Mouse (Mus musculus) CH12.LX (cell line): ENCODE measurements around the gene Sgsm2. TPM values are rescaled to one million over a fixed set of nuclear protein-coding genes. Genes with fewer than 3 reads are reported as not detected.

ENCODE experiments used
- DNase-seq: peaks from one replicate; pipeline ENCODE4 v3.0.0-alpha.2; 2013; ENCODE audit errors: extremely low read depth
- H3K27ac ChIP-seq: 2 replicates; pipeline ENCODE4 v1.5.1; 2012; ENCODE audit warnings: low read depth, mild to moderate bottlenecking, control low read depth, moderate library complexity; ENCODE audit not compliant: insufficient read depth
- H3K27me3 ChIP-seq: replicated peaks from 2 replicates; pipeline ENCODE3; 2012; ENCODE audit warnings: inconsistent platforms
- H3K36me3 ChIP-seq, 2 experiments: replicated peaks in 1 of 2; 2 replicates each; pipeline versions ENCODE3 to v1.6.1; 2012; ENCODE audit warnings: inconsistent platforms in 1 of 2, low read length in 1 of 2, mild to moderate bottlenecking in 1 of 2, mixed read lengths in 1 of 2, moderate library complexity in 1 of 2; ENCODE audit not compliant: control insufficient read depth in 1 of 2, insufficient read depth in 1 of 2
- H3K4me1 ChIP-seq, 2 experiments: 2 replicates each; pipeline ENCODE4 v1.6.1; 2012; ENCODE audit warnings: inconsistent platforms in 1 of 2, moderate library complexity in 1 of 2; ENCODE audit not compliant: insufficient read depth in 2 of 2, control insufficient read depth in 1 of 2
- H3K4me2 ChIP-seq: 2 replicates; pipeline ENCODE4 v1.6.1; 2012; ENCODE audit warnings: low read depth, mild to moderate bottlenecking, control low read depth; ENCODE audit not compliant: poor library complexity, insufficient read depth, severe bottlenecking
- H3K4me3 ChIP-seq, 3 experiments: fragments of 150-350 bp in 1 of 3; sonication (generic) in 1 of 3; replicated peaks in 1 of 3; 2 replicates each; pipeline versions ENCODE3 to v1.5.1; 2011 to 2012; ENCODE audit warnings: low read depth in 2 of 3, low read length in 2 of 3, mild to moderate bottlenecking in 2 of 3, moderate library complexity in 2 of 3, control low read depth in 1 of 3, improper control_type of control experiment in 1 of 3, inconsistent platforms in 1 of 3, mixed read lengths in 1 of 3; ENCODE audit not compliant: poor library complexity in 1 of 3
- H3K79me2 ChIP-seq: replicated peaks from 2 replicates; pipeline ENCODE4 v1.6.1; 2012; ENCODE audit warnings: mild to moderate bottlenecking, moderate library complexity; ENCODE audit not compliant: control insufficient read depth, poor library complexity, insufficient read depth, severe bottlenecking; ENCODE audit errors: extremely low read depth
- H3K9ac ChIP-seq: 2 replicates; pipeline ENCODE4 v1.6.1; 2012; ENCODE audit warnings: low read depth, mild to moderate bottlenecking, control low read depth, moderate library complexity; ENCODE audit not compliant: insufficient read depth
- H3K9me3 ChIP-seq: replicated peaks from 2 replicates; pipeline ENCODE3; 2012; ENCODE audit warnings: low read length, inconsistent platforms, mixed read lengths
- BHLHE40 ChIP-seq: IDR thresholded peaks from 2 replicates; pipeline ENCODE4 v1.6.1; 2011; ENCODE audit warnings: mild to moderate bottlenecking, low read depth, low read length, improper control_type of control experiment
- CTCF ChIP-seq, 2 experiments: IDR thresholded peaks in 1 of 2; conservative IDR thresholded peaks in 1 of 2; 2 replicates each; pipeline ENCODE4 v1.5.1; 2011 to 2012; ENCODE audit warnings: low read depth in 2 of 2, low read length in 2 of 2, improper control_type of control experiment in 1 of 2, inconsistent platforms in 1 of 2, mild to moderate bottlenecking in 1 of 2, moderate library complexity in 1 of 2
- E2F4 ChIP-seq: IDR thresholded peaks from 2 replicates; pipeline ENCODE4 v1.6.1; 2011; ENCODE audit warnings: low read depth, low read length, improper control_type of control experiment; ENCODE audit not compliant: insufficient replicate concordance
- ELF1 ChIP-seq: IDR thresholded peaks from 2 replicates; pipeline ENCODE4 v1.6.1; 2014; ENCODE audit warnings: low read depth, mild to moderate bottlenecking, inconsistent platforms, low read length, improper control_type of control experiment
- EP300 ChIP-seq: IDR thresholded peaks from 2 replicates; pipeline ENCODE4 v1.6.1; 2011; ENCODE audit warnings: low read length, improper control_type of control experiment
- ETS1 ChIP-seq: conservative IDR thresholded peaks from 2 replicates; pipeline ENCODE4 v1.6.1; 2012; ENCODE audit warnings: low read depth, mild to moderate bottlenecking, inconsistent platforms, low read length, improper control_type of control experiment, moderate library complexity
- JUN ChIP-seq: IDR thresholded peaks from 2 replicates; pipeline ENCODE4 v1.6.1; 2011; ENCODE audit warnings: low read depth, mild to moderate bottlenecking, low read length, improper control_type of control experiment, moderate library complexity; ENCODE audit not compliant: insufficient read depth
- MAFK ChIP-seq: IDR thresholded peaks from 2 replicates; pipeline ENCODE4 v1.6.1; 2011; ENCODE audit warnings: low read length, improper control_type of control experiment; ENCODE audit not compliant: insufficient replicate concordance
- MAX ChIP-seq: IDR thresholded peaks from 2 replicates; pipeline ENCODE4 v1.6.1; 2011; ENCODE audit warnings: low read length, improper control_type of control experiment
- MAZ ChIP-seq: IDR thresholded peaks from 2 replicates; pipeline ENCODE4 v1.6.1; 2012; ENCODE audit warnings: low read depth, mild to moderate bottlenecking, inconsistent platforms, low read length, improper control_type of control experiment, moderate library complexity
- MEF2A ChIP-seq: IDR thresholded peaks from 2 replicates; pipeline ENCODE4 v1.6.1; 2014; ENCODE audit warnings: low read depth, mild to moderate bottlenecking, inconsistent platforms, low read length, improper control_type of control experiment, borderline replicate concordance
- NRF1 ChIP-seq: IDR thresholded peaks from 2 replicates; pipeline ENCODE4 v1.6.1; 2014; ENCODE audit warnings: low read depth, mild to moderate bottlenecking, inconsistent platforms, low read length, improper control_type of control experiment, moderate library complexity
- POLR2A ChIP-seq: IDR thresholded peaks from 2 replicates; pipeline ENCODE4 v1.6.1; 2011; ENCODE audit warnings: low read depth, mild to moderate bottlenecking, improper control_type of control experiment, low read length
- SIN3A ChIP-seq: IDR thresholded peaks from 2 replicates; pipeline ENCODE4 v1.6.1; 2012; ENCODE audit warnings: low read length, improper control_type of control experiment, inconsistent platforms
- USF1 ChIP-seq: IDR thresholded peaks from 2 replicates; pipeline ENCODE4 v1.6.1; 2014; ENCODE audit warnings: low read depth, mild to moderate bottlenecking, inconsistent platforms, low read length, improper control_type of control experiment
- USF2 ChIP-seq: conservative IDR thresholded peaks from 2 replicates; pipeline ENCODE4 v1.6.1; 2011; ENCODE audit warnings: low read depth, low read length, improper control_type of control experiment
- ZKSCAN1 ChIP-seq: IDR thresholded peaks from 2 replicates; pipeline ENCODE4 v1.6.1; 2012; ENCODE audit warnings: low read depth, inconsistent platforms, low read length, improper control_type of control experiment, borderline replicate concordance
- dilution Hi-C: fragments of 300-500 bp; cut with MboI; formaldehyde crosslinking; loops from 2 replicates; pipeline ENCODE4 v1.14.3; 2020; ENCODE audit warnings: low sequenced_read_pairs; ENCODE audit not compliant: extremely low pct_unique_long_range_greater_than_20kb, extremely low pct_ligation_motif_present
- in situ Hi-C: fragments of 300-500 bp; cut with MboI; formaldehyde crosslinking; loops from 3 replicates; pipeline ENCODE4 v1.14.3; 2019; ENCODE audit warnings: low sequenced_read_pairs, low pct_ligation_motif_present, low pct_unique_long_range_greater_than_20kb, mixed read lengths
- polyA plus RNA-seq: library from polyadenylated mRNA; unstranded; fragments of >175 nt; gene quantifications from 2 replicates; pipeline ENCODE4 v1.2.1, GENCODE M21; 2012; ENCODE audit warnings: low read depth; ENCODE audit not compliant: insufficient read length
- total RNA-seq, 2 experiments: library from RNA; depleted of rRNA; stranded (reverse); fragments of 300-350 nt in 1 of 2; fragments of >200 nt in 1 of 2; gene quantifications; 2 replicates each; pipeline ENCODE4 v1.2.3; 2012 to 2014

Gene Sgsm2
- total and polyA plus RNA-seq, 3 experiments = 0.75 to 3.8 (median 3.1) TPM

DNA sequence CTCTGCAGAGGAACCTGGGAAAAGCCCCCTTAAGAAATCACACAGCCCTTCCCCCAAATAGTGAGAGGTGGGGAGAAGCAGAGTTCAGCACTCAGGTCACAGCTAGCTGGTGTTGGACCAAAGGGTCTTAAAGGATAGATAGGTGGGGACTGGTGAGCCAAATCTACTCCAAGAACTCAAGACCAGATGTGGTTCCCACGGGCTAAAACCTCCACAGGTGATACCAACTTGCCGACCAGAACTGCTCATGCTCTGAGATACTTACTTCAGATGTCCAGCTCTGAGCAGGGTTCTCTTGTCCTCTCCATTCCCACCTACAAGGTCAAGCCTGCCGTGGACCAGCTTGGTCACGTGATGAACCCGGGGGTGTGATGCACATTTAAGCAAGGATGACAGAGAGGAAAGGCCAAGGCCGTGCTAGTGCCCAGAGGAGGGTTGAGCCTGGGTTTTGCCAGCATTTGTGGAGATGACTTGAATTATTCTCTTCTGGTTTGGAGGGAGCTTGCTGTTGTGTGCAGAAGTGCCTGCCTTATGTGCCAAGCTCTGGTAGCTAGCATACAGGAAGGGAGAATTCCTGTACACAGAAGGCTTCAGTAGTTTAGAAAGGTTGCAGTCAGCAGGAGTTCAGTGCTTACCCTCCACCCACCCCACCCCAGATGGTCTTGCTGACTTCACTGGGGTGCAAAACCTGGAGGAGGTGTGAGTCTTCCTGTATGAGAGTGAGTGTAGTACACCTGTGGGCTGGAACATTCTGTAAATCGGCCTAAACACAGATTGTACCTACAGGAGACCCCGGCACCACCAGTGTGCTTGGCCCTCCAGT lies 63.1 kb downstream of the Sgsm2 start:
- peaks cover 7% of the 10 kb centered on the region for H3K79me2 ChIP-seq
- no peak for DNase-seq
- no peaks in the 10 kb centered on the region for H3K9me3 ChIP-seq
- in situ Hi-C loops (loop anchor here (25.0 kb wide), 1 partner anchor 446 kb away; no protein-coding TSS in a partner anchor), dilution Hi-C loops (no loop called here)
- H3K36me3 ChIP-seq = peaks cover 5 to 27% of the 10 kb centered on the region in 2 experiments
- H3K27ac ChIP-seq = no peak overlapping the region
- H3K4me3 ChIP-seq = no peak overlapping the region
- TF ChIP-seq POLR2A (no peak), BHLHE40 (0 out of 2 replicates have a peak, but pooled peaks have one; percentile 5)
- no peaks in the 10 kb centered on the region for H3K27me3 ChIP-seq
- H3K4me1 ChIP-seq = peaks cover 8 to 58% of the 10 kb centered on the region in 2 experiments; a peak in 3 of 4 replicates
- H3K4me2 ChIP-seq = peak overlapping the region; percentile 87; the same call in 1 of the 2 replicates
- H3K9ac ChIP-seq = no peak overlapping the region

DNA sequence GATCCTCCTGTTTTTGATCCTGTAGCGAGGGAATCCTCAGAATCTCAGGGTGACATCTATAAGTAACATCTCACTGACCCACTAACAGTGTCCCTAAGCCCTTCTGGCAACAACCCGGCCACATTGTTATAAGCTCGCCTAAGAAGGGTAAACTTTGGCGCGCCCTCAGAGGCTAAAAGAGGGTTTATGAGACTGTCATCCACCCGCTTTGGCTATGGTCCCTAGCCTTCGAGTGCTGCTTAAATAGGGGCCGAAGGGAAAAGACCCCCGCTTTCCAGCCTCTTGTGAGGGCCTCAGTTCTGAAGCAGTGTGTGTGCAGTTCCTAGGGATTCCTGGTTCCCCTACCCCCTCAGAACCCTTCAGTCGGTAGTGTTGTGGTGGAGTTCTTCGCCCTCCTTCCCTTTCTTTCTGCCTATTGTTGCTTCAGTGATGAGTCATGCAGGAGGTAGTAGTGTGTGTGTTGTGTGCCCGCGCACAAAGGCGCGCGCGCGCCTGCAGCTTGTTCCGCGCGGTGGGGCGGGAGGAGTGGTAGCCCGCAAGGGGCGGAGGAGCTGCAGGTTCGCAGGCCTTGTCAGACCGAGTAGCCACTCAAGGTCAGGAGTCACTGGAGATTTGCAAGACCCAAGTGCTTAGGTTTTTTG lies 64.2 kb downstream of the Sgsm2 start:
- TF ChIP-seq ZKSCAN1 (no peak), ELF1 (no peak; the same call in 1 of the 2 replicates), MAFK (no peak), USF2 (no peak), MAX (peak; percentile 29; the same call in 1 of the 2 replicates), EP300 (peak; percentile 11; the same call in 1 of the 2 replicates), POLR2A (peak; percentile 44; the same call in 1 of the 2 replicates), MEF2A (peak; percentile 30; the same call in 1 of the 2 replicates), NRF1 (peak; percentile 72), CTCF (conservative IDR thresholded peaks at IDR 0.05 in 1 of 2, IDR thresholded peaks at IDR 0.05 in 1 of 2; ENCODE audit: low read depth in 2 of 2, low read length in 2 of 2) (no peak), MAZ (peak; percentile 45; the same call in 1 of the 2 replicates), E2F4 (0 out of 2 replicates have a peak, but pooled peaks have one; percentile 25), JUN (0 out of 2 replicates have a peak, but pooled peaks have one; percentile 32), SIN3A (peak; percentile 38; the same call in 1 of the 2 replicates), ETS1 (0 out of 2 replicates have a peak, but pooled peaks have one; percentile 35), BHLHE40 (peak; percentile 19; the same call in 1 of the 2 replicates), USF1 (no peak)
- TF ChIP-seq, all 38 proteins: peak for 11
- Histone ChIP-seq H3K9ac (peak overlapping the region; percentile 54), H3K4me1 (peaks cover 11 to 69% of the 10 kb centered on the region in 2 experiments), H3K79me2 (peaks cover 7% of the 10 kb centered on the region), H3K36me3 (peaks cover 5 to 27% of the 10 kb centered on the region in 2 experiments), H3K27ac (peak overlapping the region; percentile 61), H3K4me2 (peak overlapping the region; percentile 87), H3K27me3 (no peaks in the 10 kb centered on the region), H3K9me3 (no peaks in the 10 kb centered on the region), H3K4me3 (peak overlapping the region; percentile 46 to 68 (median 55))
- dilution Hi-C loops = no loop called here
- peak; percentile 79 for DNase-seq
- in situ Hi-C loops = loop anchor here (25.0 kb wide), 1 partner anchor 445 kb away; no protein-coding TSS in a partner anchor
